Mouse (Mus musculus) cerebellum, adult 2 months (tissue): Measurements from ENCODE around the gene Apba2. TPM values are rescaled to one million over a fixed set of nuclear protein-coding genes. Genes with fewer than 3 reads are reported as not detected.
A peak's percentile ranks its signal among the peaks of the same experiment; 100 is the strongest.

Source experiments
- DNase-seq, 2 experiments: peaks; one replicate each; pipeline ENCODE4 v3.0.0; 2021
- H3K27ac ChIP-seq: fragments of 200-500 bp; 2 replicates; pipeline ENCODE4 v1.5.1; 2012; ENCODE audit warnings: low read length, control low read depth, inconsistent platforms; ENCODE audit not compliant: insufficient read depth
- H3K27me3 ChIP-seq: fragments of 200-500 bp; 2 replicates; pipeline ENCODE4 v1.6.1; 2012; ENCODE audit warnings: inconsistent platforms, mild to moderate bottlenecking, low read length, moderate library complexity; ENCODE audit not compliant: control insufficient read depth, insufficient read depth
- H3K4me1 ChIP-seq: fragments of 200-500 bp; 2 replicates; pipeline ENCODE4 v1.6.1; 2011; ENCODE audit warnings: low read length; ENCODE audit not compliant: control insufficient read depth, insufficient read depth
- H3K4me3 ChIP-seq: fragments of 200-500 bp; replicated peaks from 2 replicates; pipeline ENCODE3; 2011; ENCODE audit warnings: mild to moderate bottlenecking, low read depth, low read length, control low read depth; ENCODE audit not compliant: insufficient read depth
- CTCF ChIP-seq: fragments of 200-500 bp; IDR thresholded peaks from 2 replicates; pipeline ENCODE4 v1.5.1; 2011; ENCODE audit warnings: low read depth, mild to moderate bottlenecking, control low read depth, low read length, moderate library complexity, borderline replicate concordance; ENCODE audit not compliant: insufficient read depth
- POLR2A ChIP-seq: fragments of 200-500 bp; IDR thresholded peaks from 2 replicates; pipeline ENCODE4 v1.6.1; 2011; ENCODE audit warnings: low read length, control low read depth, borderline replicate concordance; ENCODE audit not compliant: insufficient read depth
- WGBS: fragments of 180-500 bp; shearing (Covaris S2); methylation state at CpG from one replicate; pipeline ENCODE4 v1.1.7; 2018; 5-methylcytosine and 5-hydroxymethylcytosine counted together
- polyA plus RNA-seq: library from polyadenylated mRNA; depleted of rRNA; stranded (reverse); fragments of >200 nt; gene quantifications from 2 replicates; pipeline ENCODE4 v1.2.3, GENCODE M21; 2012

Gene Apba2
- polyA plus RNA-seq, 1 experiment, result 167 TPM

DNA sequence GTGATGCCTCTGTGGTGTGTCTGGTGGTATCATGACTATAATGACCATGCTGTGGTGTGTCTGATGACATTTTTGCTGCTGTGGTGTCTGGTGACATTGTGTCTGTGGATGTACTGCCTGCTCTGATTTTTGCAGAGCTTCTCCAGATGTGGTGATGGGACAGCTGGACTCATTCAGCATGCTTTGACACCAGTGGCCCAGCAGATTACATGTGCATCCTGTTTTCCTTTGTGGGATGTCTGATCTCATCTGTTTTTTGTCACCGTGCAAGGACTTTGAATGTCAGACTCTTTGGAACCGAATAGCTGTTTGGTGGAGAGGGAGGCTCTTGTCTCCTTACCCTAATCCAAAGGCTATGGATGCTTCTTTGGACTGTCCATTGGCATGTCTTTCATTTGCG, 13.8 kb downstream of the Apba2 start:
- DNase-seq, result peak in 1 of 2 experiments; percentile 7
- H3K4me1 ChIP-seq, result peaks cover 55% of the 10 kb centered on the region
- no peaks in the 10 kb centered on the region for H3K27me3 ChIP-seq
- H3K4me3 ChIP-seq, result no peak overlapping the region
- 79% methylated on average over 3 of the region's 3 CpGs for WGBS
- no peak overlapping the region for H3K27ac ChIP-seq
- TF ChIP-seq CTCF, result no peak
- no peak for TF ChIP-seq POLR2A

DNA sequence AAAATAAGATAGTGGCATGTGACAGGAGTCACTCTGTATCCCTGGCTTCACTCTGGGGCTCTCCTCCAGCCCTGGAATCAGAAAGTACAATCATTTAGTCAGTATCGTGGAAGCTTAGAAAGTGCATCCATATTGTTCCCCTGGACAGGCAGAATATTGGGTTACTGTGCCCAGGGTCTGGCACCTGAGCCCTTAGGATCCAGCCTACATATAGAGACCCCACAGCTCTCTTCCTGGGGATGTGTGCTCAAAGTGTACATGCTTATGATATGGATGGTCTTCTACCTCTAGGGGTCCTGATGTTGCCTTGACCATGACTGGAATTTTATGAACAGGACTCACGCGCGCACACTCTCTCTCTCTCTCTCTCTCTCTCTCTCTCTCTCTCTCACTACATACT, 14.4 kb downstream of the Apba2 start:
- Histone ChIP-seq H3K27ac (no peak overlapping the region), H3K4me1 (peaks cover 51% of the 10 kb centered on the region), H3K4me3 (no peak overlapping the region), H3K27me3 (no peaks in the 10 kb centered on the region)
- DNase-seq, result peak in 1 of 2 experiments; percentile 7
- no peak for TF ChIP-seq POLR2A
- no peak for TF ChIP-seq CTCF
- WGBS, result 86% methylated on average over 4 of the region's 4 CpGs

DNA sequence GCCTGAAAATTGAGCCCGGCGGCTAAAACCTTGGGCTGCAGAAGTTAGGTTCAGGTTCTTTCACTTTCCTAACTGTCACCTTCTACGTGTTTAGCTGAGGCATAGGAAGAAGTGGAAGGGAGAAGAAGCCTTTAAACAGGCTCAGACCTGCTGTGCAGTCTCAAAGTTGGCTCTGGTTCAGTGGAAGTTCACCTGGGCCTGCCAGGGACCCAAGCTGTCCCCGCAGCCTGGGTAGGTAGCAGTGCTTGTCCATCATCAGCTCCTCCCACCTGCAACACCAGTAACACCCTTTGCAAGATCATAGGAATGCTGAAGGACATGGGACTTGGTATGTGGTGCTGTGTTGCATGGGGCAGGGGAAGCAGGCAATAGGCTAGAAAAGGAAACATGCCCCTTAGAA, 17.6 kb downstream of the Apba2 start:
- Histone ChIP-seq H3K27ac (peak overlapping the region; percentile 8), H3K27me3 (no peaks in the 10 kb centered on the region), H3K4me1 (peaks cover 33% of the 10 kb centered on the region), H3K4me3 (no peak overlapping the region)
- TF ChIP-seq CTCF (no peak), POLR2A (no peak)
- peak; percentile 55 to 70 for DNase-seq
- WGBS, result 13% methylated on average over 4 of the region's 4 CpGs

DNA sequence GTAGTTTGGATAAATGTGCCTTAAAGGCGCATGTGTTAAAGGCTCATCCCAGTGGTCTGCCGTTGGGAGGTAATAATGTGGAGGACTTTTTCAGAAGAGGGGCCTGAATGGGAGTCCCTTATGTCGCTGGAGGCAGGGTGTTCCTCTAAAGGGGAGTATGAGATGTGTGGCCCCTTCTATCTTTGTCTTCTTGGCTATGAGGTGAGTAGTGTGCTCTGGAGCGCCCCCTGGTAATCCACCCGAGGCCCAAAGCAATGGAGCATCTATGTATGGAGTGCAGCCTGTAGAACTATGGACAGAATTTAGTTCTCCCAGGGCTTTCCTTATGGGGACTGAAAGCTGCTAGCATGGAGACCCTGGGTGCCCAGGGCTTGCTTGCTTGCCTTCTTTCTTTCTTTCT, 18.0 kb downstream of the Apba2 start:
- Histone ChIP-seq H3K4me1 (peaks cover 32% of the 10 kb centered on the region), H3K4me3 (no peak overlapping the region), H3K27ac (peak overlapping the region; percentile 8), H3K27me3 (no peaks in the 10 kb centered on the region)
- 77% methylated on average over 5 of the region's 5 CpGs for WGBS
- no peak for DNase-seq
- TF ChIP-seq POLR2A (no peak), CTCF (no peak)

GRCm38 (mm10) chr7:64521695-64522408, 20.3 kb downstream of the Apba2 start:
- Histone ChIP-seq H3K4me3 (no peak overlapping the region), H3K27me3 (no peaks in the 10 kb centered on the region), H3K4me1 (peaks cover 27% of the 10 kb centered on the region), H3K27ac (peak overlapping the region; percentile 82)
- 12% methylated on average over 5 of the region's 5 CpGs for WGBS
- peak; percentile 75 to 84 for DNase-seq
- no peak for TF ChIP-seq POLR2A

- H3K4me1 ChIP-seq, result peaks cover 26% of the 10 kb centered on the region
- H3K27ac ChIP-seq, result peak overlapping the region; percentile 82
- no peak for TF ChIP-seq POLR2A
- TF ChIP-seq CTCF, result no peak
- no peak for DNase-seq
- WGBS, result 2% methylated on average over 1 of the region's 1 CpGs
- no peak overlapping the region for H3K4me3 ChIP-seq
- no peaks in the 10 kb centered on the region for H3K27me3 ChIP-seq
Observed at GRCm38 (mm10) chr7:64522409-64522730, 20.9 kb downstream of the Apba2 start.

- WGBS, result 89% methylated on average over 1 of the region's 1 CpGs
- TF ChIP-seq CTCF (no peak), POLR2A (no peak)
- Histone ChIP-seq H3K27me3 (no peaks in the 10 kb centered on the region), H3K4me3 (no peak overlapping the region), H3K27ac (no peak overlapping the region), H3K4me1 (peaks cover 17% of the 10 kb centered on the region)
- DNase-seq, result no peak
Observed at GRCm38 (mm10) chr7:64531297-64531696, 29.8 kb downstream of the Apba2 start.

DNA sequence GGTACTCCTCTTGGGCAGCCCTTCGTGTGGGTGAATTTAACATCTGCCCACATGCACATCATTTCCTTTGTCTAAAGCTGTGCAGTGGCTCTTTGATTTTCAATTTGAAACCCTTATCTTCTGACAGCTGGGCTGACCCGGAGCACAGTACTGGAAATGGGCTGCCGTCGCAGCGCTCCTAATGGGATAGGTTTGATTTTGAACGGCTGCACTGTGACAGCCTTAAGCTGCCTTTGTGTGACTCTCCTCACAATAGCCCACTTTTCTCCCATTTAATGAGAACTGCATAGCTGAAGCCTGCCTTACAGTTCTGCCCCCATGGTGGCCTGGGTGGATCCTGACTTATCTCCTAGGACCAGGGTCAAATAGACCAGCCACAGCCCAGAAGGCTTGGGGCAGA, 31.9 kb downstream of the Apba2 start:
- no peak overlapping the region for H3K4me3 ChIP-seq
- peak overlapping the region; percentile 65; the same call in 1 of the 2 replicates for H3K27ac ChIP-seq
- no peak for DNase-seq
- peaks cover 25% of the 10 kb centered on the region for H3K4me1 ChIP-seq
- no peak for TF ChIP-seq POLR2A
- TF ChIP-seq CTCF, result no peak
- WGBS, result 78% methylated on average over 6 of the region's 6 CpGs
- no peaks in the 10 kb centered on the region for H3K27me3 ChIP-seq

DNA sequence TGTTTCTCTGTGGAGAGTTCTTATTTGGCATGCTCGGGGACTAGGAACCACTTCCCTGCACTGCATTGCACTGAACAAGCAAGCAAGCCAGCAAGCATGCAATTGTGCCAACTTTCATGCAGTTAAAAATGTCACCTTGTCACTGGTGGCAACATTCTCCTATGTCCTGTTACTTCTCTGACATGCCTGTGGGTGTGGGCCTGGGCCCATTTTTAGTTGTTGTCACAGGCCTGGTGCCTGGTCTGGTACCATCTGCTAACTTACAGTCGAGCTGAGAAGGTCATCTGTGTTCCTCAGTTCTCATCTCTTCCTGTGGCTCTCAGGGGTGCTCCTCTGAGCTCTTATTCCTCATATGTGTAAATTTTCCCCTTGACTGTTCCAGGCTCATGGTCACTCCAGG, 33.8 kb downstream of the Apba2 start:
- Histone ChIP-seq H3K4me3 (no peak overlapping the region), H3K4me1 (peaks cover 26% of the 10 kb centered on the region), H3K27me3 (no peaks in the 10 kb centered on the region), H3K27ac (peak overlapping the region; percentile 46)
- peak; percentile 54 to 74 for DNase-seq
- TF ChIP-seq POLR2A, result no peak
- no peak for TF ChIP-seq CTCF
- WGBS, result 5% methylated on average over 2 of the region's 2 CpGs
